Mouse (Mus musculus) retina, embryonic 14.5 days (tissue): ENCODE measurements at regions not wholly inside any gene's neighbourhood (a gene's known extent, or its start where the extent isn't known, plus 50 kb on each side); places are given as distances from the start of the nearest gene placed in this dataset.

ENCODE experiments used
- DNase-seq: peaks from one replicate; pipeline ENCODE4 v3.0.0-alpha.2; 2015; ENCODE audit warnings: low spot score

- DNase-seq: no peak
Measured at GRCm38 (mm10) chrX:99215931-99216330, 80.0 kb downstream of the Efnb1 start.

DNA sequence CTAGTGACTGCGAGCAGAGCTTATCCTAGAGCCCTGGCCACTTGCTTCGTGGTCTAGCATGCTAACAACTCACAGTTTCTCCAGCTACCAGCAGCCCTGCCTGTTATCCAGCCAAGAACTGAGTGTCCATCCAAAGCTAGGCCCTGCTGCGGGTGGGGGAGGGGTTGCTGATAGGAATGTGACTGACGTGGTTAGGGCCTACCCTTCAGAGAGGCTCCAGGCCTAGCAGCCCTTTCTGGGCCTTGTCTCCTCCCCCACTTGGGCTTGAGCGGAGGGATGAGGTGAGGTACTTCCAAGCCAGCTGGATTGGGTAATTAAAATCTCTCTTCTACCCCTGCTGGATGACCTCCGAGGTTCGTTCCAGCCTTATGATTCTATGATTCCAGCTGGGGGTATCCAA, 79.2 kb downstream of the Efnb1 start:
- peak; percentile 36 for DNase-seq

GRCm38 (mm10) chrX:99213565-99214153, 77.7 kb downstream of the Efnb1 start:
- peak; percentile 33 for DNase-seq

DNA sequence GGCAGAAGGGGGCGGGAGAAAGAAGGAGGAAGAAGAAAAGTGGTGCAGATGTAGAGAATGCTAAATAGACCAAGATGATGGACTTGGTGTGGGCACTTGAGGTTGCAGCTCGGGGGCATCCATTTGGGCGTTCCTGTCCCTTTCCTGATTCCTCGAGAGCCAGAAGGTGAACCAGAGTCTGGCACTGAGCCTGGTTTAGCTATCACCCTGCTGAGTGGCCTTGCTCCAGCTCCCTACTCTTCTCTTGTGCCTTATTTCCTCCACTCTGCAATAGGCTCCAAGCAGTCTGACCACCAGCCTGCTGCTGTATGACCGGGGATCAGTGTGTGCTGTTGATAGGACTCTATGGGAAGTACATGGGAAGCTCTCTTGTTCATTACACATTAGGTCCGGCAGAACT, 68.1 kb downstream of the Efnb1 start:
- DNase-seq: no peak

DNA sequence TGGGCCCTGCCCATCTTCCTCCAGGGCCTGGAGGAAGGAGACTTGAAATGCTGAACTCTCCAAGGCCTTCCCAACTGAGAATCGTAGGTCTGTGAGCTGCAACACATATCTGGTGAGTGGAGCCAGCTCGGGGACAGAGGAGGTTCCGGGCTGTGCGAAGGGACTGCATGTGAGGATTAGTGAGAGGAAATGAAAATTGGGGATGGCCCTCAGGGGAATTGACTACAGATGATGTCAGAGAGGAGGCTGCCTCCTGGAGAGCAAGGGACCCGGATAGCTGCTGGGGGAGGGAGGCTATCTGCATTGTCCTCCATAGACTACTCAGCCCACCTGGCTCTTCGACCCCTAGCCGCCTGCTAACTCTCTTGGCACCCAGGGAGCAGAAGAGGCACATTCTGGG, 65.2 kb downstream of the Efnb1 start:
- DNase-seq: no peak

GRCm38 (mm10) chrX:99199669-99200068, 63.7 kb downstream of the Efnb1 start:
- DNase-seq: no peak

DNA sequence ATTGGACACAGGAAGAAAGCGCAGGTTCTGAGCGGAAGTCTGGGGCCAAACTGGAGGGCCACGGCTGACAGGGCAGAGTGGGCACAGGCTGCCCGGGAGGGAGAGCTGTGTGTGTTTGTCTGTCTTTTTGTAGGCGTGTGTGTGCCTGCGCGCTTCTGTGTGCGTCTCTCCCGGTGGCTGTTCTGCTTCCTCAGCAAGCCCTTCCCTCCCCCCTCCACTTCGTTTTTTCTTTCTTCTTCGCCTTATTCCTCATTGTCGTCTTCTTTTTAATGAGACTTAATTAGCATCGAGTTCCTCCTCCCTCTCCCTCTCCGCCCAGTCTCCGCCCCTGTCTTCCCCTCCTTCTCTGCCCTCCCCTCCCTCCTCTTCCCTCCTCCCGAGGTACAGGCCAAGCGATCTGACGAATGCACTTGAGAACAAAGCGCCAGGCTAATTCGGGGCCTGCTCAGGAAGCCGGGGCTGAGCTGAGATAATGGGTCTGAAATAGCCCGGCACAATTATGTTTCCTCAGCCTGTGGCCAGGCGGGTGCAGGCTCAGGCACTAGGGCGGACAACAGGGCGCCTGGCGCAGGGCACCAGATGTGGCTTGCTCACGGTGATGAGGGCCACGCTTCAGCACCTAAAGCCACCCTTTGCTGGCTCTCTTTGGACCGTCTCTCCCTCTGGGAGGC, 63.2 kb downstream of the Efnb1 start:
- DNase-seq: peak; percentile 78
